Mouse (Mus musculus): ENCODE data around the gene Klhl13.

The Klhl13 gene

DNA sequence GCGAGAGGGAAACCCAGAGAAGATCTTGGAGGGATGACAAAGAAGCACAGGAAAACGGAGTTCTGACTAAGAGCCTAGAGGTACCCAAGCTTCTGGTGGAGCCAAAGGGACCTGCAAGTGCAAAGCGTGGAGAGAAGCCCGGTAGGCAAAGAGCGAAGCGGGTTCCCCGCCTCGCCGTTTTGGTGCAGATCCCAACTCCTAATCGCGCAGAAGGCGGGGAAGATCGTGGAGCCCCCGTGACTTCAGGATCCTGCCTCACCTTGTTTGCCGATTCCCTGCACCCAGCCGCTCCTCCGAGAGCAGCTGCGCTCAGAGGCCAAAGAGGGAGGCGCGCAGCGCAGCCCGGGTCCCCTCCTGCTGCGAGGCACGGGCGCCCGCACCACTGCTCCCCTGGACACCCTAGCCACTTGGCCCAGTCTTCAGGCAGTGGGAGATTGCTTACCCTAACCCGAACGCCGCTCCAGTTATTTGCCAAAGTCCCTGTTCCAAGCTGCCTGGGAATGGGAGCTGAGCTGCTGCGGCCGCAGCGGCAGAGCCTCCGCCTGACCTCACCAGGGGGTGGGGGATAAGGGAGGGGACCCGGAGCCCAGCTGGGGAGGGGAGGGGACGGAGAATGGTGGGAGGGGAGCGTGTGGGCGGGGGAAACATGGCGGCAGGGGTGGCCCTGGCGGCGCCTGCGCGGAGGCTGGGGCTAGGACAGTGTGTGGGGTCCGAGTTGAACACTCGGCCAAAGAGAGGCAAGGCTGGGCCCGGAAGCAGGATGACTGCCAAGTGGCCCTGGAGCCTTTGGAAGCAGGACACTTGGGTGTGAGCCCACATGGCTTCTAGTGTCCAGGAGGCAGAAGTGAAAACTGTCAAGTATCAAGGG lies at the start of gene Klhl13:
Klhl13 (minus strand) TSS at position 569 of the 868 bp plus-strand sequence.
- in situ Hi-C loops (cut with MboI, MseI) = no loop called here

GRCm38 (mm10) chrX:23409296-23410149 lies 44.6 kb upstream of the Klhl13 start:
- in situ Hi-C loops (cut with MboI, MseI) = no loop called here

GRCm38 (mm10) chrX:23388716-23389115 lies 23.8 kb upstream of the Klhl13 start:
- in situ Hi-C loops (cut with MboI, MseI) = no loop called here

- in situ Hi-C loops (cut with MboI, MseI) = no loop called here
These were observed 1.4 kb downstream of the Klhl13 start for GRCm38 (mm10) chrX:23363441-23363840.

GRCm38 (mm10) chrX:23360446-23360845 lies 4.4 kb downstream of the Klhl13 start:
- in situ Hi-C loops (cut with MboI, MseI) = no loop called here

GRCm38 (mm10) chrX:23350083-23350482 lies 14.8 kb downstream of the Klhl13 start:
- in situ Hi-C loops (cut with MboI, MseI) = no loop called here

GRCm38 (mm10) chrX:23328116-23328515 lies 36.8 kb downstream of the Klhl13 start:
- in situ Hi-C loops (cut with MboI, MseI) = no loop called here

- in situ Hi-C loops (cut with MboI, MseI) = no loop called here
These were observed 46.0 kb downstream of the Klhl13 start for GRCm38 (mm10) chrX:23318857-23319256.

- in situ Hi-C loops (cut with MboI, MseI) = no loop called here
These were observed 68.8 kb downstream of the Klhl13 start for GRCm38 (mm10) chrX:23295952-23296598.

GRCm38 (mm10) chrX:23285442-23285817 lies 79.5 kb downstream of the Klhl13 start:
- in situ Hi-C loops (cut with MboI, MseI) = no loop called here

- in situ Hi-C loops (cut with MboI, MseI) = no loop called here
These were observed 80.1 kb downstream of the Klhl13 start for GRCm38 (mm10) chrX:23284530-23285441.

DNA sequence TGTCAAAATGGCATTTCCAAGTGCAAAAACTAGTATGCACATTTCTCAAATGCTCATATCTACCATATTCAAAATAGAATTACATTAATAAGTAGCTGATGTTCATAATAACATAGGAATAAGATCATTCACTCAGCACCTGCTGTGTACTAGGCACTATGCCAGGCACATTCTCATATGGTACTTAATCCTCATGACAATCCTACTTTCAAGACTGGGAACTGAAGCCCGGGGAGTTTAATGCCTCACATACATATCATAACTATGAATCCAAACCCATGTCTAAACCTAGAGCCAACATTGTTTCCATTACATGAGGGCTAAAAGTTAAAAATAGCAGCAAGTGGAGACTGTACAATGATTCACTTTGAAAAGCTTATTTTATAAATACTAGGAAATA lies 97.3 kb downstream of the Klhl13 start:
- in situ Hi-C loops (cut with MboI, MseI) = no loop called here

DNA sequence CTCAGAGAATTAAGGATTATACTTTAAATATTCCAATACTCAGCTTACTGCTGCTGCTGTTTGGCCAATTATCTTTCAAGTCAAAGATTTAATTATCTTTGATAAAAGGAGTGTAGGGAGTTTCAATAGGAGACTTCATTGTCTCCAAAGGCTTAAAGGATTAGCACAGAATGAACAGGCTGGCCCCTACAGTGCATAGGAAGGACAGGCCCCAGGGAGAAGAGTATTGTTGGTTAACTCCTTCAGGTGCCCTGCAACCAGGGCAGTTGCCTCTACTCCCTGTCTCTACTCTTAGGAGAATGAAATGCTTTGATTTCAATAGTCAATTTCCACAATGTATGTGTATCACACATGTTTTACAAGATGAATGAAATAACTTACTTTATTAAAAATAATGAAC lies 116.1 kb downstream of the Klhl13 start:
- in situ Hi-C loops (cut with MboI, MseI) = no loop called here

All from regulatory T cell (primary cell).